Comparison of ENCODE assay signal across 8 mouse cellular contexts in the genomic region with DNA sequence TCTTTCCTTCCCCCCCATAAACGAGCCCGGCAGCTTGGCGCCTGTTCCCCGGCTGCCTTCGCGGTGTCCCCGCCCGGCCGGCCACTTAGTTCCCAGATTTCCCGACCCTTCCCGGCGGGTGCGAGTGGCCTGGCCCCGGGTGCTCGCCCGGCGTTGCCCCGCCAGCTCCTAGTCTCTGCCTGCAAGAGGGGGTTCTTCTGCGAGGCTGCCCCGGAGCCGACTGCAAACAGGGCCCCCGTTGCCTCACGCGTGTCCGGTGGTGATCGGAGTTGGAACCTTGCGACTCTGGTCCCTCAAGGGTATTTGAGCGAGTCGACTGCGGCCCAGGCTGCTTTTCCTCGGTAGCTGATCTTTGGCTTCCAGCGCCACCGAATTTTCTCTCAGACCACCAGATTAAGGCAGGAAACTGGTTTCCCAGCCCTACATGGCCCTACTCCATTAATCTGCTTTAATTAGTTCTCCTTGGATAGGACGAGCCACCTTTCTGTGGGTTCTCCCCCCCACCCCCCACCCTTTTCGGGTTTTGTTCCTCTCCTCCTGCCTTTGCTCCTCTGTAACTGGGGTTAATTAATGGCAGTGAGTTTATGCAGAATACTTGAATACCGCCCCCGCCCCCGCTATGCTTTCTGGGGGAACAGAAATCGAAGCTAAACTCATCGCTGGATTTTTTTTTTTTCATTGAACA. TPM values are rescaled to one million over a fixed set of nuclear protein-coding genes. Genes with fewer than 3 reads are reported as not detected.
DNase-seq lines count a peak whose midpoint lies in the region; ATAC-seq lines count a peak whose summit lies in the region.

No protein-coding gene starts in this region.

- H3K27ac ChIP-seq in hindbrain, embryonic 16.5 days (ENCODE audit: low read depth, low read length): peak overlapping the region; percentile 74
- H3K27ac ChIP-seq in limb, embryonic 12.5 days: peak overlapping the region; percentile 78
- H3K27ac ChIP-seq in midbrain, embryonic 13.5 days: peak overlapping the region; percentile 61

- peak overlapping the region; percentile 69 for H3K4me3 ChIP-seq in hindbrain, embryonic 16.5 days (ENCODE audit: low read length)
- H3K4me3 ChIP-seq in limb, embryonic 12.5 days (replicated peaks): peak overlapping the region; percentile 80
- peak overlapping the region; percentile 81 for H3K4me3 ChIP-seq in midbrain, embryonic 13.5 days (replicated peaks)

- H3K27me3 ChIP-seq in hindbrain, embryonic 16.5 days (replicated peaks; ENCODE audit: control insufficient read depth, insufficient read depth, low read length): no peaks in the 10 kb centered on the region
- H3K27me3 ChIP-seq in limb, embryonic 12.5 days: no peaks in the 10 kb centered on the region
- no peaks in the 10 kb centered on the region; the same call in 1 of the 2 replicates for H3K27me3 ChIP-seq in midbrain, embryonic 13.5 days

- H3K4me2 ChIP-seq in hindbrain, embryonic 16.5 days (ENCODE audit: low read length): peak overlapping the region; percentile 92
- peak overlapping the region; percentile 76 for H3K4me2 ChIP-seq in limb, embryonic 12.5 days
- H3K4me2 ChIP-seq in midbrain, embryonic 13.5 days (replicated peaks): peak overlapping the region; percentile 88

- peaks cover 12% of the 10 kb centered on the region for H3K4me1 ChIP-seq in hindbrain, embryonic 16.5 days (ENCODE audit: control insufficient read depth, insufficient read depth, low read depth, low read length)
- peaks cover 19% of the 10 kb centered on the region for H3K4me1 ChIP-seq in limb, embryonic 12.5 days (replicated peaks)
- peaks cover 17% of the 10 kb centered on the region for H3K4me1 ChIP-seq in midbrain, embryonic 13.5 days (replicated peaks)

- peak; percentile 70 for ATAC-seq in hindbrain, embryonic 16.5 days
- peak; percentile 38; the same call in 1 of the 2 replicates for ATAC-seq in limb, embryonic 12.5 days (ENCODE audit: insufficient number of reproducible peaks, insufficient read depth, low FRiP score, low TSS enrichment, low read depth)
- peak; percentile 78 for ATAC-seq in midbrain, embryonic 13.5 days

- no peaks in the 10 kb centered on the region for H3K36me3 ChIP-seq in hindbrain, embryonic 16.5 days (ENCODE audit: control insufficient read depth, insufficient read depth, low read length)
- H3K36me3 ChIP-seq in limb, embryonic 12.5 days: no peaks in the 10 kb centered on the region
- H3K36me3 ChIP-seq in midbrain, embryonic 13.5 days: no peaks in the 10 kb centered on the region

- under 1% methylated on average over 30 of the region's 40 CpGs for WGBS in hindbrain, embryonic 16.5 days
- under 1% methylated on average over 40 of the region's 40 CpGs for WGBS in limb, embryonic 12.5 days
- WGBS in midbrain, embryonic 13.5 days: under 1% methylated on average over 40 of the region's 40 CpGs

- no peaks in the 10 kb centered on the region for H3K9me3 ChIP-seq in hindbrain, embryonic 16.5 days (ENCODE audit: control insufficient read depth, low read length)
- H3K9me3 ChIP-seq in limb, embryonic 12.5 days: no peaks in the 10 kb centered on the region
- no peaks in the 10 kb centered on the region for H3K9me3 ChIP-seq in midbrain, embryonic 13.5 days

- peak; percentile 68 for DNase-seq in thymus, postnatal 4 days
- DNase-seq in thymus, adult 18-20 months: no peak
- peak; percentile 33 for DNase-seq in cerebellum, adult 9-10 months
- peak; percentile 22 to 30 for DNase-seq in frontal cortex, postnatal 36 days (ENCODE audit: low spot score in 2 of 2)
- DNase-seq in testis, postnatal 14 days (ENCODE audit: low spot score): peak; percentile 21

- H3K9ac ChIP-seq in hindbrain, embryonic 16.5 days (ENCODE audit: low read depth, low read length): peak overlapping the region; percentile 81
- peak overlapping the region; percentile 92 for H3K9ac ChIP-seq in limb, embryonic 12.5 days (replicated peaks)
- peak overlapping the region; percentile 85 for H3K9ac ChIP-seq in midbrain, embryonic 13.5 days (replicated peaks)

RNA-seq across cellular contexts. Expression of gene Dcbld1, which starts 0.7 kb away (rescaled TPM):
- 21.0 and 23.2 TPM in 2 replicates for polyA plus RNA-seq in hindbrain, embryonic 16.5 days (2015; fragmentation: Nextera tagmentation; extraction: Ambion mirVana)
- 28.9 and 29.0 TPM in 2 replicates for polyA plus RNA-seq in limb, embryonic 12.5 days (2016; fragmentation: Nextera tagmentation; extraction: Ambion mirVana)
- 14.6 and 15.8 TPM in 2 replicates for polyA plus RNA-seq in midbrain, embryonic 13.5 days (2015; fragmentation: Nextera tagmentation; extraction: Ambion mirVana)

RNA-seq across cellular contexts. Expression of gene Ros1, which starts 39.1 kb away (rescaled TPM):
- polyA plus RNA-seq in hindbrain, embryonic 16.5 days (2015; fragmentation: Nextera tagmentation; extraction: Ambion mirVana): not detected in 2 replicates
- polyA plus RNA-seq in limb, embryonic 12.5 days (2016; fragmentation: Nextera tagmentation; extraction: Ambion mirVana): not detected in 2 replicates
- polyA plus RNA-seq in midbrain, embryonic 13.5 days (2015; fragmentation: Nextera tagmentation; extraction: Ambion mirVana): not detected in 2 replicates

Comparison
In these comparisons a context has a peak if more than half of its experiments do, and no peak if none do; other contexts are left out.
1. DNase-seq: peak in thymus, postnatal 4 days (single experiment), cerebellum, adult 9-10 months (single experiment), frontal cortex, postnatal 36 days (2 of 2) and testis, postnatal 14 days (single experiment); none in thymus, adult 18-20 months (0 of 2).
2. Peak in every context shown above with its lines, with median percentiles within 50 percentile points of each other: ATAC-seq, H3K27ac ChIP-seq, H3K4me2 ChIP-seq, H3K4me3 ChIP-seq and H3K9ac ChIP-seq.